Mouse (Mus musculus): Measurements from ENCODE around the gene Atp13a4. TPM values are rescaled to one million over a fixed set of nuclear protein-coding genes. Genes with fewer than 3 reads are reported as not detected.

Gene Atp13a4
- total RNA-seq, 1 experiment, result 1.1 TPM

GRCm38 (mm10) chr16:29480396-29480795, 64.3 kb downstream of the Atp13a4 start:
- Histone ChIP-seq H3K9ac (ENCODE audit: insufficient read depth, low read depth, low read length, poor library complexity, severe bottlenecking) (no peak overlapping the region), H3K4me3 (ENCODE audit: insufficient read depth in 1 of 2, low read depth in 1 of 2, low read length in 2 of 2, poor library complexity in 1 of 2, severe bottlenecking in 1 of 2) (no peak overlapping the region), H3K27ac (ENCODE audit: insufficient read depth, low read depth, low read length, poor library complexity, severe bottlenecking) (no peak overlapping the region), H3K4me1 (ENCODE audit: control insufficient read depth in 2 of 2, insufficient read depth in 2 of 2, low read length in 2 of 2, poor library complexity in 1 of 2) (no peaks in the 10 kb centered on the region), H3K9me3 (ENCODE audit: control insufficient read depth, insufficient read depth, low read depth, low read length) (no peaks in the 10 kb centered on the region), H3K36me3 (ENCODE audit: control insufficient read depth, insufficient read depth, low read length, poor library complexity, severe bottlenecking) (no peaks in the 10 kb centered on the region)
- TF ChIP-seq MAFK (IDR thresholded peaks at IDR 0.05; ENCODE audit: insufficient read depth, low read depth, low read length) (no peak), HCFC1 (IDR thresholded peaks at IDR 0.05; ENCODE audit: borderline replicate concordance, insufficient read depth, low read length) (no peak), ZNF384 (IDR thresholded peaks at IDR 0.05; ENCODE audit: low read depth, low read length) (no peak)
- in situ Hi-C loops (cut with MboI; ENCODE audit: low sequenced_read_pairs in 2 of 2, unreplicated experiment in 2 of 2), result no loop called here
- no peak for DNase-seq (ENCODE audit: low read depth, low spot score)

GRCm38 (mm10) chr16:29463798-29464197, 80.9 kb downstream of the Atp13a4 start:
- no peaks in the 10 kb centered on the region for H3K36me3 ChIP-seq (ENCODE audit: control insufficient read depth, insufficient read depth, low read length, poor library complexity, severe bottlenecking)
- TF ChIP-seq ZNF384 (IDR thresholded peaks at IDR 0.05; ENCODE audit: low read depth, low read length), result no peak
- TF ChIP-seq MAFK (IDR thresholded peaks at IDR 0.05; ENCODE audit: insufficient read depth, low read depth, low read length), result no peak
- TF ChIP-seq ZC3H11A (IDR thresholded peaks at IDR 0.05; ENCODE audit: borderline replicate concordance, low read depth, low read length), result no peak
- TF ChIP-seq HCFC1 (IDR thresholded peaks at IDR 0.05; ENCODE audit: borderline replicate concordance, insufficient read depth, low read length), result no peak
- no peak for TF ChIP-seq CHD2 (IDR thresholded peaks at IDR 0.05; ENCODE audit: low read depth, low read length)
- H3K4me3 ChIP-seq (ENCODE audit: insufficient read depth in 1 of 2, low read depth in 1 of 2, low read length in 2 of 2, poor library complexity in 1 of 2, severe bottlenecking in 1 of 2), result no peak overlapping the region
- no peaks in the 10 kb centered on the region for H3K4me1 ChIP-seq (ENCODE audit: control insufficient read depth in 2 of 2, insufficient read depth in 2 of 2, low read length in 2 of 2, poor library complexity in 1 of 2)
- no peak overlapping the region for H3K27ac ChIP-seq (ENCODE audit: insufficient read depth, low read depth, low read length, poor library complexity, severe bottlenecking)
- no peaks in the 10 kb centered on the region for H3K9me3 ChIP-seq (ENCODE audit: control insufficient read depth, insufficient read depth, low read depth, low read length)
- in situ Hi-C loops (cut with MboI; ENCODE audit: low sequenced_read_pairs in 2 of 2, unreplicated experiment in 2 of 2), result no loop called here
- H3K9ac ChIP-seq (ENCODE audit: insufficient read depth, low read depth, low read length, poor library complexity, severe bottlenecking), result no peak overlapping the region
- DNase-seq (ENCODE audit: low read depth, low spot score), result no peak

GRCm38 (mm10) chr16:29459331-29459730, 85.3 kb downstream of the Atp13a4 start:
- no peak for TF ChIP-seq ZNF384 (IDR thresholded peaks at IDR 0.05; ENCODE audit: low read depth, low read length)
- TF ChIP-seq CHD2 (IDR thresholded peaks at IDR 0.05; ENCODE audit: low read depth, low read length), result no peak
- TF ChIP-seq MAFK (IDR thresholded peaks at IDR 0.05; ENCODE audit: insufficient read depth, low read depth, low read length), result no peak
- TF ChIP-seq ZC3H11A (IDR thresholded peaks at IDR 0.05; ENCODE audit: borderline replicate concordance, low read depth, low read length), result no peak
- no peak for TF ChIP-seq HCFC1 (IDR thresholded peaks at IDR 0.05; ENCODE audit: borderline replicate concordance, insufficient read depth, low read length)
- Histone ChIP-seq H3K4me1 (ENCODE audit: control insufficient read depth in 2 of 2, insufficient read depth in 2 of 2, low read length in 2 of 2, poor library complexity in 1 of 2) (no peaks in the 10 kb centered on the region), H3K9ac (ENCODE audit: insufficient read depth, low read depth, low read length, poor library complexity, severe bottlenecking) (no peak overlapping the region), H3K9me3 (ENCODE audit: control insufficient read depth, insufficient read depth, low read depth, low read length) (no peaks in the 10 kb centered on the region), H3K36me3 (ENCODE audit: control insufficient read depth, insufficient read depth, low read length, poor library complexity, severe bottlenecking) (no peaks in the 10 kb centered on the region), H3K27ac (ENCODE audit: insufficient read depth, low read depth, low read length, poor library complexity, severe bottlenecking) (no peak overlapping the region), H3K4me3 (ENCODE audit: insufficient read depth in 1 of 2, low read depth in 1 of 2, low read length in 2 of 2, poor library complexity in 1 of 2, severe bottlenecking in 1 of 2) (no peak overlapping the region)
- in situ Hi-C loops (cut with MboI; ENCODE audit: low sequenced_read_pairs in 2 of 2, unreplicated experiment in 2 of 2), result no loop called here
- no peak for DNase-seq (ENCODE audit: low read depth, low spot score)

GRCm38 (mm10) chr16:29456851-29457250, 87.8 kb downstream of the Atp13a4 start:
- H3K9ac ChIP-seq (ENCODE audit: insufficient read depth, low read depth, low read length, poor library complexity, severe bottlenecking), result no peak overlapping the region
- H3K9me3 ChIP-seq (ENCODE audit: control insufficient read depth, insufficient read depth, low read depth, low read length), result no peaks in the 10 kb centered on the region
- in situ Hi-C loops (cut with MboI; ENCODE audit: low sequenced_read_pairs in 2 of 2, unreplicated experiment in 2 of 2), result no loop called here
- no peak for DNase-seq (ENCODE audit: low read depth, low spot score)
- H3K4me1 ChIP-seq (ENCODE audit: control insufficient read depth in 2 of 2, insufficient read depth in 2 of 2, low read length in 2 of 2, poor library complexity in 1 of 2), result no peaks in the 10 kb centered on the region
- no peak overlapping the region for H3K27ac ChIP-seq (ENCODE audit: insufficient read depth, low read depth, low read length, poor library complexity, severe bottlenecking)
- no peaks in the 10 kb centered on the region for H3K36me3 ChIP-seq (ENCODE audit: control insufficient read depth, insufficient read depth, low read length, poor library complexity, severe bottlenecking)
- no peak overlapping the region for H3K4me3 ChIP-seq (ENCODE audit: insufficient read depth in 1 of 2, low read depth in 1 of 2, low read length in 2 of 2, poor library complexity in 1 of 2, severe bottlenecking in 1 of 2)
- no peak for TF ChIP-seq CHD2 (IDR thresholded peaks at IDR 0.05; ENCODE audit: low read depth, low read length)
- TF ChIP-seq MAFK (IDR thresholded peaks at IDR 0.05; ENCODE audit: insufficient read depth, low read depth, low read length), result no peak

GRCm38 (mm10) chr16:29453282-29453681, 91.4 kb downstream of the Atp13a4 start:
- in situ Hi-C loops (cut with MboI; ENCODE audit: low sequenced_read_pairs in 2 of 2, unreplicated experiment in 2 of 2), result no loop called here

More at GRCm38 (mm10) chr16:29453282-29453681, 91.4 kb downstream of the Atp13a4 start:
- TF ChIP-seq ZC3H11A (IDR thresholded peaks at IDR 0.05; ENCODE audit: borderline replicate concordance, low read depth, low read length), result no peak
- no peak for TF ChIP-seq MAFK (IDR thresholded peaks at IDR 0.05; ENCODE audit: insufficient read depth, low read depth, low read length)
- TF ChIP-seq ZNF384 (IDR thresholded peaks at IDR 0.05; ENCODE audit: low read depth, low read length), result no peak
- no peak for TF ChIP-seq HCFC1 (IDR thresholded peaks at IDR 0.05; ENCODE audit: borderline replicate concordance, insufficient read depth, low read length)
- TF ChIP-seq CHD2 (IDR thresholded peaks at IDR 0.05; ENCODE audit: low read depth, low read length), result no peak
- H3K4me3 ChIP-seq (ENCODE audit: insufficient read depth in 1 of 2, low read depth in 1 of 2, low read length in 2 of 2, poor library complexity in 1 of 2, severe bottlenecking in 1 of 2), result no peak overlapping the region
- no peak for DNase-seq (ENCODE audit: low read depth, low spot score)
- H3K9me3 ChIP-seq (ENCODE audit: control insufficient read depth, insufficient read depth, low read depth, low read length), result no peaks in the 10 kb centered on the region
- H3K36me3 ChIP-seq (ENCODE audit: control insufficient read depth, insufficient read depth, low read length, poor library complexity, severe bottlenecking), result no peaks in the 10 kb centered on the region
- no peaks in the 10 kb centered on the region for H3K4me1 ChIP-seq (ENCODE audit: control insufficient read depth in 2 of 2, insufficient read depth in 2 of 2, low read length in 2 of 2, poor library complexity in 1 of 2)
- H3K27ac ChIP-seq (ENCODE audit: insufficient read depth, low read depth, low read length, poor library complexity, severe bottlenecking), result no peak overlapping the region
- no peak overlapping the region for H3K9ac ChIP-seq (ENCODE audit: insufficient read depth, low read depth, low read length, poor library complexity, severe bottlenecking)

All from ES-E14 (cell line).